Comparison of ENCODE assay signal across 8 mouse cellular contexts in the genomic region with DNA sequence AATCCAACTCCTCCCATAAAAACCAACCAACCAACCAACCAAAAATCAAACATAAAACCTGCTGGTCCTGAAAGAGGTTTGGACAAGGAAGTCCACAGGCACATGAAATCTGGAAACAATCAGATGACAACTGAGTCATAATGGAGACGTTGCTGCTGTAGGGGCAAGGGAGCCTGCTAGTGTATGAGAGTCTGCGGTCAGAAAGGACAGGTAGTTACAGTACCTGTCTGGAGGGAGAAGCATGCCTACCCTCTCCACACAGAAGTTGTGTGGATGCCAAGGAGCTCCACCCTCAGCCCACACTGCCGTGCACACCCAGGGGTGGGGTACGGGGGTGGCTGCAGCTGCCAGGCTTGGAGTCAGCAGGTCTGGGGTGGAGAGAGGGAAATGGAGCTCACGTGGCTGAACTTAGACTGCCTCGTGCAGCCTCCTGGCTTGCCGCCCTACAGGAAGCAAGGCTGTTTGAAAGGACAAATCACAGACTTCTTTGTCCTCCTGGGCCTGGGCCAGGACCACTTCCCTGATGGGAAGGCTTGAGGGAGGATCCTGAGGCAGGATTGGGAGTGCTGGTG. TPM values are rescaled to one million over a fixed set of nuclear protein-coding genes. Genes with fewer than 3 reads are reported as not detected.
DNase-seq lines count a peak whose midpoint lies in the region; ATAC-seq and TF ChIP-seq lines count a peak whose summit lies in the region.

No protein-coding gene starts in this region.

- no peak for TF ChIP-seq CTCF in testis, adult 2 months (IDR thresholded peaks at IDR 0.05; ENCODE audit: control insufficient read depth, insufficient read depth, insufficient replicate concordance, low read depth, low read length)

- TF ChIP-seq POLR2A in testis, adult 2 months (IDR thresholded peaks at IDR 0.05; ENCODE audit: control insufficient read depth, low read depth, low read length): no peak

- H3K9ac ChIP-seq in forebrain, embryonic 14.5 days (ENCODE audit: low read length): no peak overlapping the region
- H3K9ac ChIP-seq in forebrain, embryonic 12.5 days: no peak overlapping the region

- no peak overlapping the region for H3K4me3 ChIP-seq in forebrain, embryonic 14.5 days (ENCODE audit: low read depth, low read length)
- no peak overlapping the region for H3K4me3 ChIP-seq in forebrain, embryonic 12.5 days (replicated peaks)
- H3K4me3 ChIP-seq in testis, adult 2 months (ENCODE audit: control insufficient read depth, low read depth, low read length): no peak overlapping the region

- no peak overlapping the region for H3K4me2 ChIP-seq in forebrain, embryonic 14.5 days (ENCODE audit: low read length)
- no peak overlapping the region for H3K4me2 ChIP-seq in forebrain, embryonic 12.5 days

- peaks cover 3% of the 10 kb centered on the region; the same call in 1 of the 2 replicates for H3K4me1 ChIP-seq in forebrain, embryonic 14.5 days (ENCODE audit: control insufficient read depth, insufficient read depth, low read length)
- H3K4me1 ChIP-seq in forebrain, embryonic 12.5 days: peaks cover 4% of the 10 kb centered on the region
- no peaks in the 10 kb centered on the region; the same call in none of the 2 replicates for H3K4me1 ChIP-seq in testis, adult 2 months (ENCODE audit: control insufficient read depth, insufficient read depth, low read length)

- H3K27me3 ChIP-seq in forebrain, embryonic 14.5 days (replicated peaks; ENCODE audit: control insufficient read depth, insufficient read depth, low read length): no peaks in the 10 kb centered on the region
- no peaks in the 10 kb centered on the region for H3K27me3 ChIP-seq in forebrain, embryonic 12.5 days
- no peaks in the 10 kb centered on the region for H3K27me3 ChIP-seq in testis, adult 2 months (ENCODE audit: control insufficient read depth, insufficient read depth, low read length)

- H3K36me3 ChIP-seq in forebrain, embryonic 14.5 days (ENCODE audit: control insufficient read depth, insufficient read depth, low read length): no peaks in the 10 kb centered on the region
- peaks cover 12% of the 10 kb centered on the region; the same call in 1 of the 2 replicates for H3K36me3 ChIP-seq in forebrain, embryonic 12.5 days (replicated peaks)
- H3K36me3 ChIP-seq in testis, adult 2 months (ENCODE audit: control insufficient read depth, insufficient read depth, low read length): no peaks in the 10 kb centered on the region

- ATAC-seq in forebrain, embryonic 14.5 days: no peak
- no peak for ATAC-seq in forebrain, embryonic 12.5 days (ENCODE audit: low FRiP score)
- ATAC-seq in granulocyte monocyte progenitor cell, adult 5-6 weeks (replicated peaks; ENCODE audit: poor library complexity, severe bottlenecking): peak; percentile 57

- WGBS in forebrain, embryonic 14.5 days: 54% methylated on average over 7 of the region's 7 CpGs
- WGBS in forebrain, embryonic 12.5 days: 69% methylated on average over 7 of the region's 7 CpGs

- peak; percentile 31 for DNase-seq in forebrain, embryonic 14.5 days (ENCODE audit: low spot score)
- DNase-seq in cerebellum, postnatal 14 days: peak; percentile 48 to 83
- peak; percentile 98 for DNase-seq in kidney, adult 8-10 months
- peak; percentile 74 for DNase-seq in left cerebral cortex, postnatal 4 days
- peak; percentile 56 to 71 for DNase-seq in monocyte, adult 2 months (ENCODE audit: low read depth in 1 of 2, low spot score in 2 of 2)

- intact Hi-C loops in left cerebral cortex, postnatal 4 days (cut with DNase I): no loop called here

- no peaks in the 10 kb centered on the region for H3K9me3 ChIP-seq in forebrain, embryonic 14.5 days (replicated peaks; ENCODE audit: control insufficient read depth, low read length)
- H3K9me3 ChIP-seq in forebrain, embryonic 12.5 days: no peaks in the 10 kb centered on the region

- no peak overlapping the region for H3K27ac ChIP-seq in forebrain, embryonic 14.5 days (ENCODE audit: low read depth, low read length)
- H3K27ac ChIP-seq in forebrain, embryonic 12.5 days: no peak overlapping the region
- H3K27ac ChIP-seq in testis, adult 2 months (ENCODE audit: control insufficient read depth, insufficient read depth, low read depth, low read length): peak overlapping the region; percentile 72

RNA-seq across cellular contexts. Expression of gene Ap5s1, which starts 2.4 kb away (rescaled TPM):
- polyA plus RNA-seq in forebrain, embryonic 14.5 days (2014; fragmentation: Nextera tagmentation; extraction: Ambion mirVana): 29.9 and 30.3 TPM in 2 replicates
- polyA plus RNA-seq in forebrain, embryonic 12.5 days (2016; fragmentation: Nextera tagmentation; extraction: Ambion mirVana): 29.1 and 30.0 TPM in 2 replicates
- 5.7 and 5.9 TPM in 2 replicates for total RNA-seq in granulocyte monocyte progenitor cell, adult 5-6 weeks (2014; fragmentation: Nextera tagmentation)
- 1.0 and 1.5 TPM in 2 replicates for total RNA-seq in granulocyte monocyte progenitor cell, adult 5-6 weeks (2017)
- 10 to 100 TPM; 17.9 to 18.5 TPM for total RNA-seq in left cerebral cortex, postnatal 4 days (2021)
- polyA plus RNA-seq in testis, adult 2 months (2012; rRNA removed): 12.7 TPM in 2 replicates

RNA-seq across cellular contexts. Expression of gene Spef1, which starts 17.4 kb away (rescaled TPM):
- 10.1 and 11.8 TPM in 2 replicates for polyA plus RNA-seq in forebrain, embryonic 14.5 days (2014; fragmentation: Nextera tagmentation; extraction: Ambion mirVana)
- polyA plus RNA-seq in forebrain, embryonic 12.5 days (2016; fragmentation: Nextera tagmentation; extraction: Ambion mirVana): 10.2 and 12.1 TPM in 2 replicates
- total RNA-seq in granulocyte monocyte progenitor cell, adult 5-6 weeks (2014; fragmentation: Nextera tagmentation): 2.0 and 2.7 TPM in 2 replicates
- total RNA-seq in granulocyte monocyte progenitor cell, adult 5-6 weeks (2017): 1.2 and 1.9 TPM in 2 replicates
- 10 to 100 TPM; 25.2 to 31.6 TPM for total RNA-seq in left cerebral cortex, postnatal 4 days (2021)
- polyA plus RNA-seq in testis, adult 2 months (2012; rRNA removed): 13.1 and 14.8 TPM in 2 replicates

RNA-seq across cellular contexts. Expression of gene Cdc25b, which starts 17.7 kb away (rescaled TPM):
- polyA plus RNA-seq in forebrain, embryonic 14.5 days (2014; fragmentation: Nextera tagmentation; extraction: Ambion mirVana): 30.0 and 32.0 TPM in 2 replicates
- 73.1 and 81.9 TPM in 2 replicates for polyA plus RNA-seq in forebrain, embryonic 12.5 days (2016; fragmentation: Nextera tagmentation; extraction: Ambion mirVana)
- total RNA-seq in granulocyte monocyte progenitor cell, adult 5-6 weeks (2014; fragmentation: Nextera tagmentation): 4.9 and 5.8 TPM in 2 replicates
- total RNA-seq in granulocyte monocyte progenitor cell, adult 5-6 weeks (2017): 6.7 and 6.8 TPM in 2 replicates
- total RNA-seq in left cerebral cortex, postnatal 4 days (2021): 10 to 100 TPM; 25.1 to 30.1 TPM
- polyA plus RNA-seq in testis, adult 2 months (2012; rRNA removed): 2.9 and 3.1 TPM in 2 replicates

RNA-seq across cellular contexts. Expression of gene Cenpb, which starts 24.6 kb away (rescaled TPM):
- polyA plus RNA-seq in forebrain, embryonic 14.5 days (2014; fragmentation: Nextera tagmentation; extraction: Ambion mirVana): 9.3 and 9.7 TPM in 2 replicates
- 15.3 and 16.2 TPM in 2 replicates for polyA plus RNA-seq in forebrain, embryonic 12.5 days (2016; fragmentation: Nextera tagmentation; extraction: Ambion mirVana)
- 14.3 and 24.3 TPM in 2 replicates for total RNA-seq in granulocyte monocyte progenitor cell, adult 5-6 weeks (2014; fragmentation: Nextera tagmentation)
- 16.1 and 18.6 TPM in 2 replicates for total RNA-seq in granulocyte monocyte progenitor cell, adult 5-6 weeks (2017)
- total RNA-seq in left cerebral cortex, postnatal 4 days (2021): 100 to 1,000 TPM; 103 to 108 TPM
- 7.6 and 7.9 TPM in 2 replicates for polyA plus RNA-seq in testis, adult 2 months (2012; rRNA removed)

RNA-seq across cellular contexts. Expression of gene Mavs, which starts 29.4 kb away (rescaled TPM):
- 6.5 and 6.6 TPM in 2 replicates for polyA plus RNA-seq in forebrain, embryonic 14.5 days (2014; fragmentation: Nextera tagmentation; extraction: Ambion mirVana)
- 11.3 and 13.2 TPM in 2 replicates for polyA plus RNA-seq in forebrain, embryonic 12.5 days (2016; fragmentation: Nextera tagmentation; extraction: Ambion mirVana)
- total RNA-seq in granulocyte monocyte progenitor cell, adult 5-6 weeks (2014; fragmentation: Nextera tagmentation): 26.2 and 26.6 TPM in 2 replicates
- 11.3 and 11.8 TPM in 2 replicates for total RNA-seq in granulocyte monocyte progenitor cell, adult 5-6 weeks (2017)
- 1 to 10 TPM; 4.5 to 4.7 TPM for total RNA-seq in left cerebral cortex, postnatal 4 days (2021)
- 13.3 and 15.6 TPM in 2 replicates for polyA plus RNA-seq in testis, adult 2 months (2012; rRNA removed)

Comparison
In these comparisons a context has a peak if more than half of its experiments do, and no peak if none do; other contexts are left out.
1. DNase-seq: peak in every context shown above with its lines; median percentile 98 in kidney, adult 8-10 months; 74 in left cerebral cortex, postnatal 4 days; 66 in cerebellum, postnatal 14 days; 64 in monocyte, adult 2 months; 31 in forebrain, embryonic 14.5 days.